Mouse (Mus musculus): ENCODE results near the gene Zscan26. TPM values are rescaled to one million over a fixed set of nuclear protein-coding genes. Genes with fewer than 3 reads are reported as not detected.
A peak's percentile ranks its signal among the peaks of the same experiment; 100 is the strongest.
"Not testable (repeated sequence)": the region's sequence is repeated elsewhere in the genome, so short reads cannot be mapped to it uniquely, and the experiment has no call there.

The Zscan26 gene
- total RNA-seq, 4 experiments from 2014 or later: 52.1 to 59.4 (median 55.5) TPM

GRCm38 (mm10) chr13:21427631-21428030 is 25.9 kb downstream of the Zscan26 start:
- no peak for DNase-seq (ENCODE audit: low spot score in 2 of 2)

- DNase-seq (ENCODE audit: low spot score in 2 of 2): no peak
These were observed 30.2 kb downstream of the Zscan26 start for GRCm38 (mm10) chr13:21423301-21423700.

- no peak for DNase-seq (ENCODE audit: low spot score in 2 of 2)
These were observed 34.7 kb downstream of the Zscan26 start for GRCm38 (mm10) chr13:21418865-21419264.

GRCm38 (mm10) chr13:21417298-21418010 is 36.1 kb downstream of the Zscan26 start:
- no peak for DNase-seq (ENCODE audit: low spot score in 2 of 2)

- DNase-seq (ENCODE audit: low spot score in 2 of 2): no peak
These were observed 37.8 kb downstream of the Zscan26 start for GRCm38 (mm10) chr13:21415750-21416149.

GRCm38 (mm10) chr13:21415266-21415665 is 38.3 kb downstream of the Zscan26 start:
- no peak for DNase-seq (ENCODE audit: low spot score in 2 of 2)

- no peak for DNase-seq (ENCODE audit: low spot score in 2 of 2)
These were observed 39.0 kb downstream of the Zscan26 start for GRCm38 (mm10) chr13:21414231-21415212.

- no peak for DNase-seq (ENCODE audit: low spot score in 2 of 2)
These were observed 44.6 kb downstream of the Zscan26 start for GRCm38 (mm10) chr13:21408805-21409459.

GRCm38 (mm10) chr13:21407969-21408804 is 45.3 kb downstream of the Zscan26 start:
- DNase-seq (ENCODE audit: low spot score in 2 of 2): peak; percentile 72 to 89

- DNase-seq (ENCODE audit: low spot score in 2 of 2): no peak
These were observed 46.2 kb downstream of the Zscan26 start for GRCm38 (mm10) chr13:21407341-21407740.

GRCm38 (mm10) chr13:21402848-21403247 is 50.7 kb downstream of the Zscan26 start:
- no peak for DNase-seq (ENCODE audit: low spot score in 2 of 2)

GRCm38 (mm10) chr13:21402287-21402846 is 51.2 kb downstream of the Zscan26 start, which contains the start of gene Zkscan3:
Gene Zkscan3 (minus strand): TSS chr13:21402755.
- DNase-seq (ENCODE audit: low spot score in 2 of 2): peak; percentile 57 to 59

GRCm38 (mm10) chr13:21401636-21402286 is 51.8 kb downstream of the Zscan26 start:
- DNase-seq (ENCODE audit: low spot score in 2 of 2): no peak

- no peak for DNase-seq (ENCODE audit: low spot score in 2 of 2)
These were observed 52.4 kb downstream of the Zscan26 start for GRCm38 (mm10) chr13:21401166-21401565.

- DNase-seq (ENCODE audit: low spot score in 2 of 2): no peak
These were observed 56.0 kb downstream of the Zscan26 start for GRCm38 (mm10) chr13:21397486-21397885.

- DNase-seq (ENCODE audit: low spot score in 2 of 2): not testable (repeated sequence)
These were observed 57.5 kb downstream of the Zscan26 start for GRCm38 (mm10) chr13:21396048-21396447.

GRCm38 (mm10) chr13:21395623-21396022 is 57.9 kb downstream of the Zscan26 start:
- no peak for DNase-seq (ENCODE audit: low spot score in 2 of 2)

GRCm38 (mm10) chr13:21395211-21395610 is 58.3 kb downstream of the Zscan26 start:
- DNase-seq (ENCODE audit: low spot score in 2 of 2): no peak

Data from left cerebral cortex, adult 8-10 months (tissue).